Mouse (Mus musculus) retina, postnatal 7 days (tissue): Measurements from ENCODE around the gene Cacna2d3.

Source experiments
- DNase-seq: peaks from one replicate; pipeline ENCODE4 v3.0.0-alpha.2; 2012; ENCODE audit warnings: low read depth, low spot score

Cacna2d3 gene

DNA sequence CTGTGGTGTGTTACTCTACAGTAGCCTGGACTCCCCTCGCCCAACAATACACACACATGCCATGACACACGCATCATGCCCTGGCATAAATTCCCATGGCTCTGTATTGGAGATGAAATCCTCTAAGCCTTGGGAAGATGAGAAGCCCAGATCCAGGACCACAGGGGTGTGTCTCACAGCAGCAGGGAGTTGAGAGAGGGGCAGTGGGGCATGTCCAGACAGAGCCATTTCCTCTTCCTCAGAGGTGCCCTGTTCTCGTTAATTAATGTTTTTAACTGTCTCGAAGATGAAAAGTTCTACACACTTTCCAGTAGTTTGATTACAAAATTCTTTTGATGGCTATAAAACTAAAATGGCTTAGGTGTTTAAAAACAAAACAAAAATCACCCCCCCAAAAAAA lies 641.4 kb downstream of the Cacna2d3 start:
- DNase-seq: no peak

DNA sequence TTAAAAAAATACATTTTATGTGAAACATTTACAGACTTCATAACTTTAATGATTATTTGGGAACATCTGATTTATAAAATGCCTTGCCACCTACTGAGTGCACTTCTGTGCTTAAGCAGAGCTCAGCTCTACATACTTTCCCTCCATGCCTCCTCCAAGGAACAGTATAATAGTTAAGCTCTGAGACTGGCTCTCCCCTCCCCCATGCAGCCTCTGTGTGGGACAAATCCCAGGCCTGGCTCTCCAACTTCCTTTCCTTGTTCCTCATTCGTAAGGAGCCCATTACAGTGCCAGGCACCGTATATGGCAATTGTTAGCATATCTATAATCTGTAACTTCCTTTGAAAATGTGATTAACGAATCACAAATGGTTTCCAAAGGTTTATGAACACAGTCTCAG lies 644.2 kb downstream of the Cacna2d3 start:
- DNase-seq: no peak

DNA sequence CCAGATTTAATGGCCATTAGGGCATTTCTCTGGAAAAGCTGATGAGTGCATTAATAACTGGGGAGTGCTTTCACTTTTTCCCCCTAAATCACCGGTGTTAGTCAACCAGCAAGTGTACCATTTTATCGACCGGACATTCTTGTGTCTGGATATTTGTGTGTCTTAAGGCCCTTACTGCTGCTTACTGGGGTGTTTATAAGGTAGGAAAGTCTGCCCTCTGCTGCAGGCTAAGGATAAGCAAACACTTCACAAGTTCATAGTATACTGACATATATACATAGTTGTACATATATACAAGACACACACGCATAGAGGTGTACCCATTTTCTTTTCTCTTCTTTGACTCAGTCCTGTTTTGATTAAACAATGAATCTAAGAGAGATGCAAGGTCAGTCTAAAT lies 647.9 kb downstream of the Cacna2d3 start:
- no peak for DNase-seq

DNA sequence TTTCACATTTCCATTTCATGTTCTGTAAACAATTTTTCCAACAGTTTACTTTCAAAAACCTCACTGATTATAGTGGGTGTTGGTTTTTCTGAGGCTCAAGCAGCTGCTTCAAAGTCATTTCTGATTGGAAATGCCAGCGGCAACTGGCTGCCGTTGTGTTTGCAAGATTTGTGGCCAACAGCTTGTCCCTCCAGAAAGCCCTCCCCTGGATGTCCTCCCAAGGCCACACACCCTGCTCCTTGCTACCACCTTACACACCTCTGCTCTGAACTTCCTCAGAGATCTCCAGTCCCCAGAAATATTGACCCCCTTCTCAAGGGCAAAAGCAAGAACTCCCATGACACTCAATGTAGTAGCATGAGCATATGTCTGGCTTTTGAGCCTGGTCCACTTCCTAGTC lies 659.0 kb downstream of the Cacna2d3 start:
- DNase-seq: no peak

DNA sequence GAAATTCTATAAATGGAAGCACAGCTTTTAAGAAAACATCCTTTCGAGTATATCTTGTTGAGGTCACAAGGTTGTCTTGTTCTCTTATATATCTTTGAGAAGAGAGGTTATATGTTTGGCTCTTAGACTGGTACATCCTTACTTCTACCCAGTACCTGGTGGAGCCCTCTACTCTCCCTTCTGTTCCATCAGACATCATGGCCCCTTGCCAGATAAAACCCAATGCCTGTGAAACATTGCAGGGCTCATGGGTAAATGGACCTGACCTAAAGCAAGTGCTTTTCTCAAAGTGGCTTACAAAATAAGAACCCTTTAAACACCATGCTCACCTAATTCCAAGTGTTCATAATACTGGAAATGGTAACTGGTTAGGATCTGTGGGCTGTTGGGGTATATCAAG lies 660.2 kb downstream of the Cacna2d3 start:
- DNase-seq: no peak

DNA sequence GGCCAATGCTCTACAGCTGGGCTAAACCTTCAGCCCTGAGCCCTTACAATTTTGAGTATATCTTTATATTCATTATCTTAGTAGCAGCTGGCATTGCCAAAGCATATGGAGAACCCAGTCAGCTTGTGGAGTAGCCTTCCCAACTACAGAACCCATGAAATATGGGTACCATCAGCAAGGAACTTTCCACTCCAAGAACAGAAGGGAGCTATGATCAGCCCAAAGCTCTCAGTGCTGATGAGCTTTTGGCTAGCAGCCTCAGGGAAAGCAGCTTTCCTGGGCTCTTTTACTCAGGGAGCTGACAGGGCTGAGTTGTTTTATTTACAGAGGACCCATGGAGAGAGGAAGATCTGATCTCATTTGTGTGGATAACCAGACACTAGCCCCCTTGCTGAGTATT lies 661.0 kb downstream of the Cacna2d3 start:
- DNase-seq: no peak

DNA sequence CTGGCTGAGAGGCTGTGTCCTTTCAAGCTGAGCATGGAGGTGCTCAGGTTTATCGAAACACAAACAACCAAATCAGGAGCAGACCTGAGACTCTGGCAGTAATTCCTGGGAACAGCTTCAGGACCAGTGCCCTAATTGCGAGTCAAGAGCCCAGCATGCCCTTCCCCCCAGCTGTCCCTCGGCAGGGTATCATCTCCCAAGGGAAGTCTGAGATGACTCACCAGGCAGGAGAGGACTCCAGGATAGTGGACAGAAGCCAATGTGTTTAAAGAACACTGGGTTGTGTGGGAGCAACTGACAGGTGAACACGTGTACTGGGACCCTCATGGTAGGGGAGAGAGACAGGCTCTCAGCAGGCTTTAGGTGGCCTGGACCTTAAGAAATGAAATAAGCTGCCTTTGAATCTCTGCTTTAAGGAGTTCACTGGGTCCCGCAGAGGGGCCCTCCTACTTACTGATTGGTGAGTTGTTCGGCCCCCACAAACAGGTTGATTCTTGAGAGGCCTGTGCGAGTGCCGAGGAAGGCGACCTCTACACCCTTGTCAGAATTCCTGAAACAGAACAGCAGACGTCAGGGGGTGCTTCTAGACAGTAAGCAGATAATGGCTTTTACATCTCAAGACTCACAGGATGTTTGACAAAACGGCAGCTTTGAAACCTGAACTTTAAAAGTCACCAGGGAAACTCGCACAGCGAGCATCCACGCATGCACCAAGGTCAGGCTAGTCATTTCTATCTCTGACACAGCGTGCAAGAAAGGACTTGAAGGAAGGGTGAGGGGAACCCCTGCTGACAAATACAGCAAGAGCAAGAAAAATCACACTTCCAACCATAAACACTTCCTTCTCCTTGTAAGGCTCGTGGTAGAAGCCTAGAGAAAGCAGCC lies 669.5 kb downstream of the Cacna2d3 start:
- DNase-seq: no peak

DNA sequence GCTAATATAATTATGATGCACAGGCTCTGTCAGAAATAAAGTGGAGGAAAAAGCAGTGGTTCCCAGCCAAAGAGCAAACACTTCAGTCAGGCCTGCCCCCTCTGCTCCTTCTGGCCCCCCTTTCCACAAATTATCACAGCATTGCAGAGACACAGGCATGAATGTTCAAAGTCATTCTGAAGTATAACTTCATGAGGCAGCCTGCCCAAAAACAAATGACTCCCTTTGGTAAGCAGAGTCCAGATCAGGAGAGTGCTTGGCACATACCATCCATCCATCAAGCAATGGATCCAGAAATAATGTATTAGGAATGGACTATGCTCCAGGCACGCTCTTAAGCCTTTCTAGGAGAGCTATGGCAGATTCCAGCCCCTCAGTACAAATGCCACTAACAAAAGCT lies 679.3 kb downstream of the Cacna2d3 start:
- no peak for DNase-seq

DNA sequence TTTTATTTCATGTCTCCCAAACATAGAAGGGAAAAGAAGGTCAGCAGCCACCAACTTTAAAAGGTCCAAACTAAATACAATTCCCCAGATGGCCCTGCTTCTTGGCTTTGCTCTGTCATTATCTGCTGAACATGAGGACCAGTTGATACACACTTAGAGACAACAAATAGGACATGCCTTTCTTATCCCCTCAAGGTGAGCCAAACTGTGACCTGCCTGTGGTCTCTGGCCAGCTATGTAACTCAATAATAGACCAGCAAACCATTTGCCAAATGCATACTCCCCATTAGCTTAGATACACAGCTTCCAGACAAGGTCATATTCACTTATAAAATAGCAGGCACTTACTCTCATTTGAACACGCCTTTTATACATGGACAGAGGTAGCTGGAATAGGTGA lies 680.2 kb downstream of the Cacna2d3 start:
- no peak for DNase-seq

DNA sequence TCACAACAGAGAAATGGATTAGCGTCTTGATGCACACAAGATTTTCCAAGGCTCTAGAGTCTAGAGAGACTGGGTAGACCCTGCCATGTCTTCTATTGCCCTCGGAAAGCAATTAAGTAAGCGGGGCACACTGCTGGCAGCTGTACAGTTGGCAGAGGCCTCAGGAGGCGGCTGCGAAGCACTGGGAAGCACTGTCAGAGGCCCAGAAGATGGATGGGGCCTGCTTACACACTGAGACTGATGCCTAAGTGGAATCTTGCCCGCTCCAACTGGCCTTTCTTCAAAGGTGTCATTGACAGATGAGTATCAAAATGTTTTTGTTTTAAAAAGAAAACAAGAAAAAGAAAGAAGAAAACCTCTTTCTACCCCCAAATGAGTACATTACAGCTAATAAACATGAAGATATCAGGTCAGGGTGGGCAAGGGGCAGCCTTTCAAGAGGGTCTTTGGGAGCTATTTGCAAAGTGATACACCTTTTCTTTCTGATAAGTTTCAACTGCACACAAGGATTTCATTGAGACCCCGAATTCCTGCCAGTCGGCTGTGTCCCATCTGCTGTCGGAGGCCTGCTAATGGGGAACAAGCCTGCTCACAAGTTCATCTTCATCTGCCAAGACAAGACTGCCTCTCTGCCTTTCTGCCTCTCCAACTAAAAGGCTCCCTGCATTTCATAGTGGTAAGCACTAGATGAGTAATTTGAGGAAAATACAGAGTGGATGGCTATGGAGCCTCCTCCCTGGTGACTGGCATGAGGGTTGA lies 680.9 kb downstream of the Cacna2d3 start:
- no peak for DNase-seq

DNA sequence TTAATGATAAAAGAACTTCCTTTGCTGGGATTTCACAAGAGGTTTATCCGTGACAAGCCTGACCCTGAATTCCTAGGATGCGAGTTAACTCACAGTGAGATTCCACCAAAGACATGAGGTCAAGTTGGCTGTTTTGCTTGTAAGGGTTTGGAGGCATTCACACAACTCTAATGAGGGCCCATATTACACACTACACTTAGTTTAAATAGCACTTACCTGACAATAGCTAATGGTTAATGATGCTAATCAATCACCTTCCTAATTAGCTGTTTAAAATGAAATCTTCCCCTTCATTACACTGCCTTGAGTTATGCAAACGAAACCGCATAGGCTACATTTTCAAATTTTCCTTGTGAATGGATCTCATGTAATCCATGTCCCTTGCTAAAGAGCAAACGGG lies 683.4 kb downstream of the Cacna2d3 start:
- no peak for DNase-seq

DNA sequence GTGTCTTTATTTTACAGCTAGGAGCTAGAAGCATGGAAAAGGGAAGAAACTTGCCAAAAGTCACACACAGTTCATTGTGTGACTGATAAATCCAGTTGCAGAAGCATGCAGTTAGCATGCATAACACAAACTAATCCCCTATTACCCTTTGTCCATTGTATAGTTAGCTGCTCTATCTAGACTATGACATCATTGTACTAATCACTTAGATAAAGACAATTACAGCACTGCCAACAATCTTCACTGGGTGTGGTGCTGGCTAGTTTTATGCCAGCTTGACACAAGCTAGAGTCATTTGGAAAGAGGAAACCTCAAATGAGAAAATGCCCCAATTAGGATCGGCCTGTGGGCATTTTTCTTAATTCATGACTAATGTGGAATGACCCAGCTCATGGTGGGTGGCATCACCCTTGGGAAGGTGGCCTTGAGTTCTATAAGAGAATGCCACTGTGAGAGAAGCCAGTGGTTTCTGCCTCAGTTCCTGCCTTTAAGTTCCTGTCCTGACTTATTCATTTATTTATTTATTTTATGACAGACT lies 689.7 kb downstream of the Cacna2d3 start:
- no peak for DNase-seq

DNA sequence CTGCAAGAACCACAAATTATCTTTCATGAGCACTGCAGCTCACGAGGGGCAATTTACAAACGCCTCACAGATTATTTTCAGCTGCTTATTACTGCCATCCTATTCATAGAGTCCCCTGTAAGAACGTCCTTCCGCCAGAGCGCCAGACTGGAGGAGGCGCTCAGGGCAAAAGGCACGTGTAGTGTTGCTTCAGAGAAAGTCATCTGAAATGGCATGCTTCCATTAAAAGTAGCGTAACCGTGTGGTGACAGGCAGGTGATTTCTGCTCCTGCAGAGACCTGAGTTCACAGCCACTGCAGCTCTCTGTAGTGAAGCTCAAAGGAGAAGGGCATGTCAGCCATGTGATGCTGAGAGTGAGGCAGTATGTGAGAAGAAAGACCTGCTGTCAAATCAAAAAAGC lies 691.1 kb downstream of the Cacna2d3 start:
- DNase-seq: no peak

DNA sequence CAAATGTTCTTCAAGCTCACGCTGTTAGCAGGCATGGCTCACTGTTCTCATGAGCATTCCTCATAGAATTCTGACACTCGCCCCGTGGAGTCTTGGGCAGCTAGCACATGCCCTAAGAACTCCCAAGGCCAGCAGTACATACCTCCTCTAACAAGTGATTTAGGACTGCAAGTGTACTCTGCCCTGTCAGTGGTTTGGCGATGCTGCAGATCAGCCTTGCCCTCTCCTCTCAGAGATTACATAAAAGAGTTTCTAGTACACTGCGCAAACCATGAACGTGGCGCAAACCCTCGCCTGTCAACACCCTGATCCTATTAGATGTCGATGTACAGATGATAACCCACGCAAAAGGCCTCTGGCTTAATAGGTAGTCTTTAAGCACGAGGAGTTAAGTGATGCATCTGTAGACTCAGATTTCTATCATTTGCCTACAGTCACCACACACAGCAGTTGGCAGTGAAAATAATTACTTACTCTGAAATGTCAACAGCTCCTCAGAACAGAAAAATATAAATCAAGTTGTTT lies 691.7 kb downstream of the Cacna2d3 start:
- DNase-seq: no peak

DNA sequence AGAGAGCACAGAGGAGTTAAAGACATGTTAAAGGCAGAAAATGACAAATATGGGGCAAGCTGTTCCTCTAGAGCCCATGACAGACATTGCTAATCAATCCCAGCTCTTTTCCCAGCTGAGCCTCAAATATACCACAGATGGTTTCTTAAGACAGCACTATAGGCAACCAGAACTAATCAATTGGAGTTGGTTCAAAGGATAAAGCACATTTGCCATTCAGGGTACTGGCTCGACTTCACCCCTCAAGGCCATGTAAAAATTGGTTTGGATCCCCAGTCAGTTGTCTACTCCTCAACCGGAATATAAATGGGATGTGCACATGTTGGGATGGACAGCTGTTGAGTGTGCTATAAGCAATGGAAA lies 692.6 kb downstream of the Cacna2d3 start:
- DNase-seq: no peak

DNA sequence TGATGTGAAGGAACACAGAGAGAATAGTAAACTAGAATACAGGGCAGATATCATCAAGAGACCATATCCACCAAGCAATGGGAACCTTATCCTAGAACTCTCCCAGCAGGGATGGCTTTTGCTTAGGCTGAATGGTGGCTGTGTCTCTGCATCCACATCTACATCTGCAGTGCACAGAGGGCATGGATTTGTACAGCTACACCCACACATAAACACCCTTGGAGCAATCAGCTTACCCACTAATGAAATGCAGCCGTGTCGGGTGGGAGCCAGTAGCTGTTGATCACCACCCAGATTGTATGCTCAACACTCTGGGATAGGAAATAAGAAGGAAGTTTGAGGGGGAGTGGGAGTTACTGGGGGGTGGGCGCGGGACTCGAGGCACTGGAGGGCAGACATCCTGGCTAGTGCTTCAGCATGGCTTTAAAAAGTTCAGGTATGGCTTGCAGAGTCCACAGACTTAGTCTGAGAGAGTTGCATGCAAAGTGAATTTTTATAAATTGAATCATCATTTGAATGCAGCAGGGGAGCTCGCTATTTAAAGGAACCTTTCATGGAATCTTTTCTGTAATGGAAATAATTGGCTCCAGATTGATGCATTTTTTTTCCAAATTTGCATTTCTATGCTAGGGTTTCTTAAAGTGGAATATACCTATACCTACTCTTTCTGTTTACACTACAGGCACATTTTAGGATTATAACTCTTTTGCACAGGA lies 693.1 kb downstream of the Cacna2d3 start:
- DNase-seq: no peak

DNA sequence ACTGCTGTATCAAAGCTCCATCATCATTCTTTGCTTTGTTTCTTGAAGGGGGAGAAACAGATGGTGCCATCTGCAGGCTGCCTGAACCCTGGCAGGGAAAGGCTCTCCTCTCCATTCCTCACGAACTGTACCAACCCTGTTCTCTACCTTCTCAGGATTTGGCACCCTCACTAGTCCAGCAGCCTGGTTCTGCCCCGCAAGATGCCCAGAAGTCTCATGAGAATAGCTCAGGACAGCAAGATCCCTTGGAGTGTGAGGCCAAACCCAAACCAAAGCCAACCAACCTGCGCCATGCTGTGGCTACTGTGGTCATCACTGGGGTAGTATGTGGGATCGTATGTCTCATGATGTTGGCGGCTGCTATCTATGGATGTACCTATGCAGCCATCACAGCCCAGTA lies 694.4 kb downstream of the Cacna2d3 start:
- no peak for DNase-seq

DNA sequence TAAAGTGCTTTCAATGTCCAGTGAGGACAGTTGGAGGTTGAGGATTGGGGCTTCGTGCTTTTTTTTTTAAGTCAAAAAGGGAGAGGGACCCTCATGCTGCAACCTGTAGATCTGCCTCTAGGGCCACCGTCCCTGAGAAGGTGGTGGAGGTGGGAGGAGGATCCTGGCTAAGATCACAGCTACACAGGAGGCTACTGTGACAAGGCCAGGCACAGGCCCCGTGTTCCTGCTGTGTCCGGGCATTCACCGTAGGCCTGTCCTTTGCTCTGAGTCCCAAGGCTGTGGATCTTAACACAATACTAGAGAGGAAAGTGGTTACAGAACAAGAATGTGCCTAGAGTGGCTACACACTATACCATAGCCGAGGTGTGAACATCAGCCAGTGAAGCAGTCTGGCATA lies 696.3 kb downstream of the Cacna2d3 start:
- no peak for DNase-seq

DNA sequence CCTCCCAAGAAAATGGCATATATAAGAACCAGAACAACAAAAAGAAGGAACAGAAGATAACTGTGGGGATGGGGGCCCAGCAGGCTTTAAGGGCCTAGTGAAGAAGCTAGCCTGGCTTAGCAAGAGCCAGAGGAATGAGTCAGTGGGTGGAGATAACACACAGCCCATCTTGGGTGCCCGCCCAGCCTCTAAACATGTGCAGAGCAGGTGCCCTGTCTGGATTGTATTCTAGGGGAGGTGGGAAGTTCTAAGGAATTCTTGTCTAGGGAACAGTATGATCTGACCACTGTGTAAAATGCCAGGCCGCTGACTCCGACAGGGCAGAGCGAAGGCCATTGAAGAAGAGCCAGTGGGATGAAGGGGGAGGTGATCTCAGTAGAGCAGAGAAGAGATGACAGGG lies 698.4 kb downstream of the Cacna2d3 start:
- DNase-seq: no peak

DNA sequence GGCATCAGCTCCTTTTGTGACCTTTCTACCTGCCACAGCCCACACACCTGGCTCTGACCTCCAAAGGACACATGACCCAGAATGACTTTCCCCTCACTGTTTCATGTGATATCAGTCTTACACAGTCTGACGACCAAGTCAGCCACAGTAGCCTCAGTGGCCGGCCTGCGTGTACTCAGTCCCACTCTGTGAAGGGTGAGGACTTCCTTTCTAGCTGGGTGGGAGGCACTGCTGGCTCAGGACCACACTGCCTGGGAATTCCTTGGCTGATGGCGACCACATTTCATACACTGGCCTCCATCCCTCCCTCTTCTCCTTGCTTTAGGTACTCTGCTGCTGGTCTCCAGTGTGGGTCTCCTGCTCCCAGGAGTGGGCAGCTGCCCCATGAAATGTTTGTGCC lies 700.4 kb downstream of the Cacna2d3 start:
- no peak for DNase-seq

DNA sequence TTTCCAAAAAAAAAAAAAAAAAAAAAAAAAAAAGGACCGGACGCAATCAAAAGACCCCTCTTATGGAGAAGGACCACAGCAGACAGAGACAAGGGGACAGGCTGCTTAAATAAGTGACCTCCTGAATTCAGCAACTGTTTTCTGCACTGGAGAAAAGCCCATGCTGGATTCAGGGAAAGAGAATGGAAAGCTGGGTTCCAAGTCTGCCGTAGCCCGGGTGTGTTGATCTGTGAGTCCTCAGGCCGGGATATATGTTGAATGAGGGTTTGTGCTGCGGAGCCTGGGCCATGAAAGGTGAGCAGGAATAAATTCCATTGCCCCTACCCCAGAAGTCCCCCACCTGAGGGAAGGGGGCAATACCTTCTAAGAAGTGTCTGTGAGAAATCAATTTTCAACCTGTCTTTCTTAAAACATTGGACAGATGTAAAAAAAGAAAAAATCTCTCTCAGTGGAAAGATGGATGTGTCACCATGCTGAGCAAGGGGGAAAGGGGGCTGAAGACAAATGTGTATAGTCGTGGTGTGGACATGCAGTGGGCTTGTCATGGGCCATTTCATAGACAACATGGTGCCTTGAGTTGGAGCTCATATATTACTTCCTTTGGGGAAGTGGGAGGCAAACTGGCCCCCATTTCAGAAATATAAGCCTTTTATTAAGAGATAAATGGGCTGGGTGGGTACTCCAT lies 703.2 kb downstream of the Cacna2d3 start:
- DNase-seq: no peak
